Mouse (Mus musculus) CH12.LX (cell line): Measurements from ENCODE around the gene Pms2.

Experiments used
- CTCF ChIP-seq, 2 experiments: IDR thresholded peaks in 1 of 2; conservative IDR thresholded peaks in 1 of 2; 2 replicates each; pipeline ENCODE4 v1.5.1; 2011 to 2012; ENCODE audit warnings: low read depth in 2 of 2, low read length in 2 of 2, improper control_type of control experiment in 1 of 2, inconsistent platforms in 1 of 2, mild to moderate bottlenecking in 1 of 2, moderate library complexity in 1 of 2
- EP300 ChIP-seq: IDR thresholded peaks from 2 replicates; pipeline ENCODE4 v1.6.1; 2011; ENCODE audit warnings: low read length, improper control_type of control experiment
- IRF4 ChIP-seq: IDR thresholded peaks from 2 replicates; pipeline ENCODE4 v1.6.1; 2014; ENCODE audit warnings: low read depth, mild to moderate bottlenecking, inconsistent platforms, low read length, improper control_type of control experiment
- POLR2A ChIP-seq: IDR thresholded peaks from 2 replicates; pipeline ENCODE4 v1.6.1; 2011; ENCODE audit warnings: low read depth, mild to moderate bottlenecking, improper control_type of control experiment, low read length
- SMC3 ChIP-seq: IDR thresholded peaks from 2 replicates; pipeline ENCODE4 v1.6.1; 2011; ENCODE audit warnings: low read depth, low read length, improper control_type of control experiment
- ZNF384 ChIP-seq: IDR thresholded peaks from 2 replicates; pipeline ENCODE4 v1.6.1; 2012; ENCODE audit warnings: low read depth, low read length, improper control_type of control experiment, inconsistent platforms

DNA sequence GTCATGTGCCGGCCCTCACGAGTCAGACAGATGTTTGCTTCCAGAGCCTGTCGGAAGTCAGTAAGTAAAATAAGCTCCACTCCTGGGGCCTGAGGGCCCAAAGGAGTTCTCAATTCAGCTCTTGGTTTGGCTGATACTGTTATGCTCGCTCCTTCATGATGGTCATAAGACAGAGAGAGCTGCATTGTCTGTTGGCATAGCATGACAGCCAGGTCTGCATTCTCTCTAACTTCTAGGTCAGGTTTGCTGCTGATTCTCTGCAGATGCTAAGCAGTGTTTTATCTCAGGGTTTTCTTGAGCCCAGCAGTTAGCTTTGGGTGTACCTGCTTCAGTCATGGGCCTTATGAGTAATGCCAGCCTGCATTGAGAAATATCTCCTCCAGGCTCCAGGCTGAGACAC, 19.5 kb downstream of the Pms2 start:
- TF ChIP-seq ZNF384 (no peak), SMC3 (no peak), POLR2A (no peak), CTCF (conservative IDR thresholded peaks at IDR 0.05 in 1 of 2, IDR thresholded peaks at IDR 0.05 in 1 of 2; ENCODE audit: low read depth in 2 of 2, low read length in 2 of 2) (no peak), EP300 (no peak), IRF4 (no peak)
